Mouse (Mus musculus) layer of hippocampus, adult 2 months (tissue): ENCODE results near the gene Med11. TPM values are rescaled to one million over a fixed set of nuclear protein-coding genes. Genes with fewer than 3 reads are reported as not detected.
A peak's percentile ranks its signal among the peaks of the same experiment; 100 is the strongest.

Source experiments
- DNase-seq, 2 experiments: peaks; one replicate each; pipeline ENCODE4 v3.0.0; 2022; ENCODE audit warnings: low spot score in 2 of 2
- H3K27ac ChIP-seq: fragments of 200-600 bp; 2 replicates; pipeline ENCODE4 v1.8.1; 2022
- H3K4me3 ChIP-seq: fragments of 200-600 bp; 2 replicates; pipeline ENCODE4 v1.8.1; 2022; ENCODE audit warnings: mild to moderate bottlenecking
- CTCF ChIP-seq: fragments of 200-600 bp; conservative IDR thresholded peaks from 2 replicates; pipeline ENCODE4 v1.8.1; 2022; ENCODE audit warnings: antibody characterized with exemption, mild to moderate bottlenecking, moderate library complexity
- total RNA-seq, 2 experiments: library from RNA; stranded (reverse); gene quantifications; 2 replicates each; pipeline ENCODE4 v1.2.3; 2021

Gene Med11
- total RNA-seq, 2 experiments from 2014 or later: 13.5 to 15.6 TPM

DNA sequence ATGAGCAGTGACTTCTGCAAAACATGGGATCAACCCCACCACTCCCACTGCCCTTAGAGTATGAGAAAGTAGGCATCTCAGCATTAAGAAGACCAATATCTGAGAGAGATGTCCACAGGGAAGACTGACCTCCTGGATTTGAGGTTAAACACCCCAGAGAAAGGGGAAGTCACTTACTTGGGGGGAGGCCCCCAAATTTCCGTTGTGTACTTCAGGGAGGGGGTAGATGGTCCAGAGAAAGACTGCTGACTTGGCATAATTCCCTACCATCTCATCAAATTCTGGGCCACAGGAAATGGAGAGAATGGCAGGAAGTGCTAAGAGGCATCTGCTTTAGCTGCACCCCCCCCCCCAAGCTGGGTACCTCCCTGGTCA lies 18.2 kb upstream of the Med11 start:
- no peak for TF ChIP-seq CTCF
- peak overlapping the region; percentile 100 for H3K4me3 ChIP-seq
- peak overlapping the region; percentile 98 for H3K27ac ChIP-seq
- no peak for DNase-seq

GRCm38 (mm10) chr11:70433951-70434350 lies 17.8 kb upstream of the Med11 start:
- H3K27ac ChIP-seq: no peak overlapping the region
- no peak for DNase-seq
- peak overlapping the region; percentile 100; the same call in 1 of the 2 replicates for H3K4me3 ChIP-seq
- no peak for TF ChIP-seq CTCF

- Histone ChIP-seq H3K27ac (peak overlapping the region; percentile 18; the same call in 1 of the 2 replicates), H3K4me3 (no peak overlapping the region)
- DNase-seq: no peak
- TF ChIP-seq CTCF: no peak
These were observed 16.2 kb upstream of the Med11 start for GRCm38 (mm10) chr11:70435476-70435875.

GRCm38 (mm10) chr11:70437426-70437825 lies 14.3 kb upstream of the Med11 start:
- no peak for TF ChIP-seq CTCF
- H3K27ac ChIP-seq: no peak overlapping the region
- no peak overlapping the region for H3K4me3 ChIP-seq
- DNase-seq: no peak

DNA sequence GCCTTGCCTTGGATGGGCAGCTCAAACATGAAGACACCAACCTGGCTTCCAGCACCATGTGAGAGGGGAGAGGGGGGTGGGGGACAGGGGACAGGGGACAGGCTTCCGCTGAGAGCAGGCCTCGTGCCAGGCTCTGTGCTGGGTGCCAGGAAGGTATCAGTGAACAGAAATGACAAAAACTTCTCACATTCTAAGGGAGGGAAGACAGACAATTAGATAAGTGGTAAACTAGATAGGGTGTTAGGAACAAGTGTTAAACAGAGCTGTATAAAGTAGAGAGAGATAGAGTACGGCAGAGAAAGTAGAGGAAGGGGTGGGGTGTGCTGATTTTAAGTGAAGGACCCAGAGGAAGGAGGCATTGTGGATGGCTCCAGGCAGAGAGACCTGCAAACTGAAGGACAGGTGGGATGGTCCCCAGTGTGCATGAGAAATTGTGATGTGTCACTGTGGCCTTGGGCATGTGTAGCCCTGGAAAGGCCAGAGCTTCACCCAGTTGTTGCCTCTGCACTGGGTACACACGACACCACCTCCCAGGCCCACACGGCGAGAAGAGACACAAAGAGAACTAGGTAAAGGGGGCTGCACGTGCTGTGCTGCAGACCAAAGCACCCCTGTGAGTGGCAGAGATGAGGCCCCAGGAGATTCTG lies 12.9 kb upstream of the Med11 start:
- H3K4me3 ChIP-seq: no peak overlapping the region
- no peak for DNase-seq
- no peak overlapping the region for H3K27ac ChIP-seq
- TF ChIP-seq CTCF: no peak

DNA sequence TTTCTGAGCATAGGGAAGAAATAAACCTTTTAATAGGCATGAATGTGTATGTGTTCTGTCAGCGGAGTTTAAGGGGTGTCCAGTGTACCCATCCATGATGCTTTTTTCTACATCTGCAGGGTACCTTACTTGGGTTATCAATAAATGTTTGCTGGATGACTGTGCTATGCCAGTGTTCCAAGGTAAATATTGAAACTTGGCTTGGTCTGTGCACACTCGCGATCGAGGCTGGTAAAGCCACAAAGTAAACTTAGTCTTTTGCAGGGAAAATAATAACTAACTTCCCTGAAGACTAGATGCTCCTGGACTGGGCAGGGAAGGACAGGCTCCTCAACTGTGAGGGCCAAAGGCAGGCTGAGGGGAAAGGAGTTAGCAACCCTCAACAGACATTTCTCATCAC lies 11.1 kb upstream of the Med11 start:
- no peak overlapping the region for H3K4me3 ChIP-seq
- no peak for TF ChIP-seq CTCF
- DNase-seq: no peak
- H3K27ac ChIP-seq: no peak overlapping the region

DNA sequence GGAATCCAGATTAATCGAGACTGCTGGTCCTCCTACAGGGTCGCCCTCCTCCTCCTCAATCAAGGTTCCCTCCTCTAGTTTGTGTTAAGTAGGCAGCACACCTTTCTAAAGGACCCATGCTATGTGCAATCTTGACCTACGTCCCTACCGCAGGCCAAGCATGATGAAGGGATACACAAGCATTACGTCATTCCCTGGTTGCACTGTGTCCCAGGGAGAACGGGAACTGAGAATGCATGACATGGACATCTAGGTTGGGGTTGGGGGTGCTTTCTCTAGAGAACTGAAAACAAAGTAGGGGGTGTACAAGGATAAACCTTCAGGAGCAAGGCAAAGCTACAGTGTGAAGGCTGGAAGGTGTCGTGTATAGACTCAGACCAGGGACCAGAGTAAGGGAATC lies 9.8 kb upstream of the Med11 start:
- Histone ChIP-seq H3K27ac (no peak overlapping the region), H3K4me3 (no peak overlapping the region)
- no peak for TF ChIP-seq CTCF
- DNase-seq: no peak

GRCm38 (mm10) chr11:70443964-70444363 lies 7.8 kb upstream of the Med11 start:
- no peak overlapping the region for H3K27ac ChIP-seq
- no peak for TF ChIP-seq CTCF
- DNase-seq: no peak
- no peak overlapping the region for H3K4me3 ChIP-seq

GRCm38 (mm10) chr11:70444667-70445066 lies 7.1 kb upstream of the Med11 start:
- Histone ChIP-seq H3K27ac (no peak overlapping the region), H3K4me3 (no peak overlapping the region)
- TF ChIP-seq CTCF: no peak
- no peak for DNase-seq

DNA sequence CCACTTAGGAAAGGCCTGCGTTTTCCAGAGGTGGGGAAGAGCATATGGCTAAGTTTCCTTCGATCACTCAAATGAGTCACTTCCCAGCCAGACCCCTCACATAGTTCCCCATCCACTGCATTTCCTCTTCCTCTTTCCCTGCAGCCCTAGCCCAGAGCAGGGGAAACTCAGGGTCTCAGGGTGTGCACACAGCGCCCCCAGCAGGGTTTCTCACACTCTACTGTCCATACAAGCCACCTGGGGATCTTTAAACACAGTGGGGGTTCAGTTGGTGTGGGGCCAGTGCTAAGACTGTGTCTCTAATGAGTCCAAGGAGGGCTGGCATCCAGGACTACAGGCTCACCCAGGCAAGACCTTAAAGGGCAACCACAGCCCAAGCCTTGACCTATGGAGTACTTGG lies 5.0 kb upstream of the Med11 start:
- H3K4me3 ChIP-seq: no peak overlapping the region
- 0 out of 2 replicates have a peak overlapping the region, but pooled peaks have one; percentile 28 for H3K27ac ChIP-seq
- TF ChIP-seq CTCF: peak; percentile 41
- no peak for DNase-seq

- DNase-seq: no peak
- Histone ChIP-seq H3K27ac (0 out of 2 replicates have a peak overlapping the region, but pooled peaks have one; percentile 28), H3K4me3 (no peak overlapping the region)
- TF ChIP-seq CTCF: no peak
These were observed 4.3 kb upstream of the Med11 start for GRCm38 (mm10) chr11:70447373-70447772.

DNA sequence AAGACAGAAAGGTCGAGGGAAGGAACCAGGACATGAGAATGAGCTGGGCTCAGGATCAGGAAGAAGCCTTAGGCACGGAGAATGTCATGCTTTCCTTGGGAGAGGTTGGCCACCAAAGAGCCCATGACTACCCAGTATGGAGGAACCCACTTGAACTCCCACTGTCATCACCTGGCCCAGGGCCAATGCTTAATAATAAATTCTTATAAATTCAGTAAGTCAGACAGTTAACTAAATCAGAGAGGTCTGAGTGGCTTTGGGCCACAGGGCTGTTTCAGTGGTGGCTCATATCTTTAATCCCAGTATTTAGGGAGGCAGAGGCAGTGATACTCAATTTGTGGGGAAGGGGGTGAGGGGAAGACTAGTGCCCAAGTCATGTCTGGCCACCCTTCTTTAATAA lies 793 bp upstream of the Med11 start:
- DNase-seq: no peak
- Histone ChIP-seq H3K4me3 (no peak overlapping the region), H3K27ac (no peak overlapping the region)
- TF ChIP-seq CTCF: no peak

GRCm38 (mm10) chr11:70453261-70454044 lies 1.7 kb downstream of the Med11 start:
- H3K4me3 ChIP-seq: no peak overlapping the region
- no peak for DNase-seq
- H3K27ac ChIP-seq: no peak overlapping the region
- no peak for TF ChIP-seq CTCF
